Mouse (Mus musculus) cerebellum, adult 2 months (tissue): ENCODE data around the gene Sec62.

Experiments
- CTCF ChIP-seq: fragments of 200-500 bp; IDR thresholded peaks from 2 replicates; pipeline ENCODE4 v1.5.1; 2011; ENCODE audit warnings: low read depth, mild to moderate bottlenecking, control low read depth, low read length, moderate library complexity, borderline replicate concordance; ENCODE audit not compliant: insufficient read depth
- POLR2A ChIP-seq: fragments of 200-500 bp; IDR thresholded peaks from 2 replicates; pipeline ENCODE4 v1.6.1; 2011; ENCODE audit warnings: low read length, control low read depth, borderline replicate concordance; ENCODE audit not compliant: insufficient read depth

DNA sequence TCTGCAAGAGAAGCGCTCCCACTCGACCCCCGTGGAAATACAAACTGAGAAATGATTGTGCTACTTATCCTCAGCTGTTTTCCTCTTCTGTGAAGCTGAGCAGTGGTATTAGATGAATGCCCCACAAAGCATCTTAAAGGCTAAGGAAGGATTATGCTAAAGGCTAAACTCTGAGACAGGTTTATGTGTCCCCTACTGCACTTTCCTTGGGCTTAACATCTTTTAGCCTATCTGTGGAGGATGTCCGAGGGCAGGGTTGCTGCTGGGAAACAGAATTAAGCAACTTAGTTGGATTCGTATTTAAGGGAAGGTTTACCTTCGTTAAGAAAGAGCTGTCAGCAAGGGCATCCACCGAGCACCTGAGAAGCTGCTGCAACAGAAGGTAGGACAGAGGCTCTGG is 46.7 kb upstream of the Sec62 start, which contains the start of gene Samd7:
- TF ChIP-seq CTCF (no peak), POLR2A (no peak)
